Mouse (Mus musculus) spleen, adult 10 weeks (tissue): Measurements from ENCODE around the gene Hdac1. TPM values are rescaled to one million over a fixed set of nuclear protein-coding genes. Genes with fewer than 3 reads are reported as not detected.

Experiments used
- polyA plus RNA-seq: library from polyadenylated mRNA; stranded (reverse); fragments of 350-450 nt; fragmentation: Illumina TruSeq; extraction: RNeasy Lipid Tissue Mini Kit (QIAGEN cat#74804); gene quantifications from one replicate; pipeline ENCODE4 v1.2.3, GENCODE M21; 2015; ENCODE audit warnings: low replicate concordance; ENCODE audit not compliant: insufficient read depth

Gene Hdac1
- polyA plus RNA-seq = 187 TPM

GRCm38 (mm10) chr4:129542592-129543141 is at the start of gene Hdac1:
Gene Hdac1 (minus strand): TSS chr4:129542713.

GRCm38 (mm10) chr4:129578466-129578865 is 36.0 kb upstream of the Hdac1 start, which contains the start of gene Fam167b:
Gene Fam167b (minus strand): TSS chr4:129578549.

GRCm38 (mm10) chr4:129573430-129573829 is 30.9 kb upstream of the Hdac1 start, which contains the start of gene Lck:
Gene Lck (minus strand): TSS chr4:129573641.

GRCm38 (mm10) chr4:129513086-129513767 is 29.3 kb downstream of the Hdac1 start, which contains the start of gene Marcksl1:
Gene Marcksl1 (plus strand): TSS chr4:129513581.

GRCm38 (mm10) chr4:129490972-129491880 is 51.3 kb downstream of the Hdac1 start, which contains the start of the genes Tssk3 and Fam229a:
Gene Tssk3 (minus strand): TSS chr4:129491022.
Gene Fam229a (plus strand): TSS chr4:129491190.

Other genes starting within 250 kb of the Hdac1 start
- gene Rbbp4, start 207.3 kb downstream of the Hdac1 start, polyA plus RNA-seq = 154 TPM
- 119 TPM for gene Zbtb8os, start 207.0 kb downstream of the Hdac1 start, polyA plus RNA-seq
- 4.8 TPM for gene Zbtb8a, start 164.6 kb downstream of the Hdac1 start, polyA plus RNA-seq
- gene Zbtb8b, start 101.9 kb downstream of the Hdac1 start, polyA plus RNA-seq = not detected
- 45.0 TPM for gene Bsdc1, start 81.1 kb downstream of the Hdac1 start, polyA plus RNA-seq
- gene Tssk3, start 51.7 kb downstream of the Hdac1 start, polyA plus RNA-seq = not detected
- gene Fam229a, start 51.5 kb downstream of the Hdac1 start, polyA plus RNA-seq = not detected
- 79.0 TPM for gene Marcksl1, start 29.1 kb downstream of the Hdac1 start, polyA plus RNA-seq
- 95.5 TPM for gene Lck, start 30.9 kb upstream of the Hdac1 start, polyA plus RNA-seq
- gene Fam167b, start 35.8 kb upstream of the Hdac1 start, polyA plus RNA-seq = 10.3 TPM
- gene Eif3i, start 57.9 kb upstream of the Hdac1 start, polyA plus RNA-seq = 119 TPM
- 211 TPM for gene Tmem234, start 58.0 kb upstream of the Hdac1 start, polyA plus RNA-seq
- gene Dcdc2b, start 71.5 kb upstream of the Hdac1 start, polyA plus RNA-seq = 1.8 TPM
- 26.7 TPM for gene Iqcc, start 76.4 kb upstream of the Hdac1 start, polyA plus RNA-seq
- gene Ccdc28b, start 81.2 kb upstream of the Hdac1 start, polyA plus RNA-seq = 29.6 TPM
- 29.1 TPM for gene Txlna, start 98.4 kb upstream of the Hdac1 start, polyA plus RNA-seq
- gene Kpna6, start 130.1 kb upstream of the Hdac1 start, polyA plus RNA-seq = 34.8 TPM
- 7.3 TPM for gene Tmem39b, start 154.1 kb upstream of the Hdac1 start, polyA plus RNA-seq
- gene Khdrbs1, start 199.6 kb upstream of the Hdac1 start, polyA plus RNA-seq = 141 TPM